Mouse (Mus musculus) macrophage (primary cell): ENCODE results near the gene Sept14. TPM values are rescaled to one million over a fixed set of nuclear protein-coding genes. Genes with fewer than 3 reads are reported as not detected.

Source experiments
- polyA plus RNA-seq: library from polyadenylated mRNA; stranded (reverse); fragments of 250-400 nt; gene quantifications from 3 replicates; pipeline ENCODE4 v1.2.4, GENCODE M21; 2018; ENCODE audit warnings: inconsistent platforms

The Sept14 gene
- polyA plus RNA-seq, 1 experiment from 2014 or later: not detected

Other genes with a start within 250 kb of the Sept14 start
- 25.2 to 54.6 TPM (median 31.2 TPM) in 3 replicates for gene Sfswap, start 207.3 kb downstream of the Sept14 start, polyA plus RNA-seq
- gene Mmp17, start 124.3 kb downstream of the Sept14 start, polyA plus RNA-seq: 0.10 TPM in 1 of 3 replicates, not detected in the others
- 0.86 to 2.6 TPM (median 2.2 TPM) in 3 replicates for gene Zfp11, start 38.4 kb downstream of the Sept14 start, polyA plus RNA-seq
- 39.4 to 79.4 TPM (median 50.8 TPM) in 3 replicates for gene Mrps17, start 7.0 kb upstream of the Sept14 start, polyA plus RNA-seq
- 42.7 to 57.0 TPM (median 51.5 TPM) in 3 replicates for gene Nipsnap2, start 16.6 kb upstream of the Sept14 start, polyA plus RNA-seq
- gene Psph, start 78.9 kb upstream of the Sept14 start, polyA plus RNA-seq: 3.3 to 6.5 TPM (median 5.6 TPM) in 3 replicates
- 10.1 to 18.3 TPM (median 12.6 TPM) in 3 replicates for gene Sumf2, start 138.5 kb upstream of the Sept14 start, polyA plus RNA-seq
- gene Chchd2, start 179.0 kb upstream of the Sept14 start, polyA plus RNA-seq: 61.0 to 327 TPM (median 283 TPM) in 3 replicates
- gene Zbed5, start 187.2 kb upstream of the Sept14 start, polyA plus RNA-seq: 0.23 to 0.46 TPM (median 0.32 TPM) in 3 replicates
- not detected in 3 replicates for gene Phkg1, start 190.0 kb upstream of the Sept14 start, polyA plus RNA-seq
- gene Nupr1l, start 200.0 kb upstream of the Sept14 start, polyA plus RNA-seq: 0.11 to 1.1 TPM (median 0.14 TPM) in 3 replicates
- 13.1 to 24.0 TPM (median 20.1 TPM) in 3 replicates for gene Vkorc1l1, start 233.5 kb upstream of the Sept14 start, polyA plus RNA-seq